Mouse (Mus musculus): Measurements from ENCODE around the gene Rbmy.
"Not testable (repeated sequence)": the region's sequence is repeated elsewhere in the genome, so short reads cannot be mapped to it uniquely, and the experiment has no call there.

Rbmy gene

DNA sequence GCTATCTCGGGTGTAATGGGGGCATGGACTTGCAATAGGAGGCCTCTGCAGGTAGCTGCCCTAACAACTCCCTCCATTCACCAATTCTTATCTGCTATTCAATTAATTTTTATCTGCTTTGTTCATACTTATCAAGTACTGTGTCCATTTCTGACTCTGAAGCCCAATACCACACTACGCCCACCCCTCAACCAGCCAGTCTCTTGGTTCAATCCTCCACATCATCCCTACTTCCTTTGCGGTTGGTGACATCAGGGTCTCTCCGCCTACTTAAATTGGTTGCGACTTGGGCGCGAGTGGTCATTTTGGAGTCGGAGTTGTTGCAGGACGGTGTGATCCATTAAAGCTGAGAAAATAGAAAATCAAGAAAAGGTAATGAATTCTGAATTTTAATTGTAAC, at the start of gene Rbmy, which contains the start of gene Gm10256:
Gene Rbmy, plus strand, starts transcription at position 301 of the 400 bp plus-strand sequence.
Gene Gm10256, plus strand, starts transcription at position 320 of the 400 bp plus-strand sequence.
- not testable (repeated sequence) for DNase-seq (ENCODE audit: low read depth, low spot score)

- DNase-seq (ENCODE audit: low read depth, low spot score), result not testable (repeated sequence)
These were observed 34.4 kb upstream of the Rbmy start, which contains the start of gene Gm4064 for GRCm38 (mm10) chrY:2796105-2796504. Gm4064 (minus strand) TSS chrY:2796205.

Data from mesoderm, embryonic 11.5 days (tissue).